Mouse (Mus musculus) cerebellum, postnatal 36 days (tissue): ENCODE data around the gene Ankrd1.

Experiments used
- DNase-seq, 2 experiments: peaks; one replicate each; pipeline ENCODE4 v3.0.0; 2021 to 2022; ENCODE audit warnings: mixed read lengths in 2 of 2

Gene Ankrd1

DNA sequence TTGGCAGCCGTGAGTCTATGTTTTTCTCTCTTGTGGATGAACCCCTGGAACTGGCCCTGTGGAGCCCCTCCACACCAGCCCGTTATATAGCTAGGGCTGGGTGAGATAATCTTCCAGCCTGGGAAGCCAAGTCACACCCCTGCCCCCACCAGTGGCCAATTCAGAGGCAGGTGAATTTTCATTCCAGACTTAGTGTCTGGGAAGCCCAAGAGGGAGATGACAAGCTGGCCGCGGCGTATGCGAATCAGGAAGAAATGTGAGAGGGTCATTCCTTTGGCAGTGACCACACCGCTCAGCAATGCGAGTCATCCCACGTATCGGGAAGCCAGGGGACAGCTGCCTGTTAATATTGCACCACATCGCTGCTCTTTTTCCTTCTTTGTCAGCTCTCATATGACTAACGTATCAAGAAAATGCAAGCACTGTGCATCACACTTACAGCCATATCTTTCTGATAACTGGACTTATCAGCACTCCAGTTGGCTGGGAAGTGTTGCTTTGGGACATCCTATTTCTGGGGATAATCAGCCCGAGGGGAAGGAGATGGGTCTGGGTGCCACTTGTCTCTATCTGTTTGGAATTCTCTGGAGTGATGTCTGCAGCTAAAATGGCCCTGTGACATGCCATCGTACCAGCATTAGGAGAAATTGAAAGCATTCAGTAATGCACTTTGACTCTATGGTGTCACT lies at the start of gene Ankrd1:
Ankrd1 (minus strand) TSS at position 317 of the 689 bp plus-strand sequence.
- no peak for DNase-seq

DNA sequence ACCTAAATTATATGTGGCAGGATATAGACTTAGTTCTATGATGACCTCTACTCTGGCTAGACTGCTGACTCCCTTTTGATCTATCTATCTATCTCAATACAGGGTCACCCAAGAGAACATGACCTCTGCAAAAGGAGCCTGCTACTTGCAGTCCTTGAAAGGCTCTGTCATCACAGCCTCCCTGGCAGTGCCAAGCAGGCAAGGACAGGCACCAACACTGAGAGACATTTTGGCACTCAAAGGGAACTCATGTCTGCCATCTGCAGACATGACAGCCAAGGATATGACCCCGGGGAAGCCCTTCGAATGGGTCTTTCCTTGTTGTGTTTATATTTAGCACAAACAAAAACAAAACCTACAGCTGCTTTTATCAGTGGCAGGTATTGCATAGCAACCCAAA lies 49.2 kb upstream of the Ankrd1 start:
- DNase-seq, result no peak

DNA sequence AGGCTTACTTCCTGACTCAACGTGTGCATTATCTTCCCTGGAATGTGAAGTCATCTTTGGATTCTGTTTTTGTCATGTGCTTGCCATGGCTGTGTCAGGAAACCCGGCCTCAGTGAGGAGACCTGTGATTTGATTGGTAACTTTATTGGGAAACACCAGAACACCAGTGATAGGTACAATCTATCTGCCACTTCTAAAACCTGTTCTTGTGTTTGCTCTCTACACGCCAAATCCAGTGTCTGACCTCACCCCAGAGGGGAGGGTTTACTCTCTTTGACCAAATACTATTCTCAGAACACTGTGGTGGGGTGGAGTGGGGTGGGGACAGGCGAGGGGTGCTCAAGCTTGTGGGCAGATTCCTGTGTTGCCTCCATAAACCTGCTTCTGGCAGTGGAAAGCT lies 48.2 kb upstream of the Ankrd1 start:
- DNase-seq, result no peak

DNA sequence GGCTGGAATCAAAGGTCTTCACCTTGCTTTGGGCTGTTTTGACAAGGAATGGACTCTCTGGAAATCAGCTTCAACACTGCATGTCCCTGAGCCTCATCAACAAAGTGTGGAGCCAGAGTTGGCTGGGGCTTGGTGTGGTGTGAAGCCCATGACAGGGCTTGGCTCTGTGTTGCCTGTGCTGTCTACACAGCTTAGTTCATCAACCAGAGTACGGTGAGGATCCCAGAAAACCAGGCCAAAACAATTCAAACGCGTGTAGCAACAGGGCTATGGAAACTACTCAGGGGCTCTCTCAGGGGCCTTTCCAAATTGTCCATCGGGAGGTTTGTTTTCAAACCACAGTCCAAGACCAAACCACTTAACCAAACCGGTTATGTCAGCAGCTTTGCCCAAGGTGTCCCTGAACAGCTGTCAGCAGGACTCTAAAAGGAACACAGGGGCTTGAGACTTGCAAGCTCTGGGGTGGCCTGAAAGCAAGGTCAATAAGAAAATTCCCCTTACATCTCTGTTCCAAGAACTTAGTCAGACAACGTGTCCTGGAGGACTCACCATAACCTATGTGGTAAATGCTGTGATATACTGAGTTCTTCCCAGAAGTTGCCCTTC lies 47.5 kb upstream of the Ankrd1 start:
- DNase-seq, result no peak

GRCm38 (mm10) chr19:36166401-36167160 lies 46.7 kb upstream of the Ankrd1 start:
- DNase-seq, result no peak

- no peak for DNase-seq
These were observed 45.5 kb upstream of the Ankrd1 start for GRCm38 (mm10) chr19:36165351-36165750.

DNA sequence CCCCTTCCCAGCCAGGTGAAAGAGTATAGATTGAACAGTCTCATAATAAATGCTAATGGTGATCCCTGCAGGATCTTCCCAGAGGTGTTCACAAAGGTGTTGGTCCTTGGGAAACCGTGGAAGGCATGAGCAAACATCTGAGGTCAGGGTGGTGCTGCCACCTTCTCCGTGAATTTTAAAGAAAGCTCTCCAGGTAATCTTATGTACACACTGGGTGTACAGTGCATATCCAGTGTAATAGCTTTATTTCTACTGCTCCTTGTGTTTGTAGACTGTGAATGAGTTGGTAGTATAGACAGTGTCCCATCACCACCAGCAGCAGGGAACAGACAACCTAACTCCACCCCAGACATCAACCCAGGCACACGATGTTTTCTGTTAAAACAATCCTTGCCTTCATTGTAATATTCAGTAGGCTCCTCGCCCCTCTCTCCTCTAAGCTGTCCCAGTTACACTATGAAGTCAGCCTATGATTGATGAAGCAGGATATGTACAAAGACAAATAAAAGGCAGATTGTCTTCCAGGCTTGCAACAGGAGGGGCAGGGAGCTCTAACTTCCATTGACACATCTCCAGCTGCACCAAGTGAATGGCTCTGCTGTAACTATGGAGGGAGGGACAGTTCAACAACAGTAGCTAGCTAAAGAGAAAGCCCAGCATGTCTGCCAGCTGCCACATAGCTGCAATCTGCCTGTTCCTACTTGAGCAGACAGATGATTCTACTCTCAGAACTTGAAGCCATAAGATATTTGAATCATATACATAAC lies 30.5 kb upstream of the Ankrd1 start:
- no peak for DNase-seq

GRCm38 (mm10) chr19:36148578-36148977 lies 28.7 kb upstream of the Ankrd1 start:
- no peak for DNase-seq

- DNase-seq, result no peak
These were observed 23.7 kb upstream of the Ankrd1 start for GRCm38 (mm10) chr19:36143571-36143970.

- no peak for DNase-seq
These were observed 13.8 kb upstream of the Ankrd1 start for GRCm38 (mm10) chr19:36133731-36134130.

GRCm38 (mm10) chr19:36133064-36133463 lies 13.2 kb upstream of the Ankrd1 start:
- DNase-seq, result no peak

GRCm38 (mm10) chr19:36131990-36132389 lies 12.1 kb upstream of the Ankrd1 start:
- DNase-seq, result no peak

- DNase-seq, result no peak
These were observed 10.3 kb upstream of the Ankrd1 start for GRCm38 (mm10) chr19:36130181-36130580.

- no peak for DNase-seq
These were observed 9.7 kb upstream of the Ankrd1 start for GRCm38 (mm10) chr19:36129643-36130042.

DNA sequence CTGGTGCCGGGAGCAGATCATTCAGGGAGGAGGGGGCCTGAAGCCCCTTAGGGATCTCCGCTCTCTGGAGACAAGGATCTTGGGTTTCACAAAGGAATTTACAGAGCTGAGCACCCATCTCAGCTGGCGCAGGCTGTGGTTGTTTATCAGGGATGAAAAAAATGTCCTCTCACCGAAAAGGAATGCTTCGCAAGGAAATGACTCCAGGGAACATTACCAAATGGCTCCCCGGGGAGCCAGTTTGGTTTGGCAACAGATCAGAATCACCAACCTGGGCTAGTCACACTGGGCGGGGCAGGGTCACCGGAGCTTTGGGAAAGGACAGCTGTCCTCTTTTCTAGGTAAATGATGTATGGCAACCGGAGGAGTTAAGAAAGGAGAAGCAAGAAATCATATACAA lies 9.3 kb upstream of the Ankrd1 start:
- no peak for DNase-seq

- no peak for DNase-seq
These were observed 8.5 kb upstream of the Ankrd1 start for GRCm38 (mm10) chr19:36128440-36128839.

DNA sequence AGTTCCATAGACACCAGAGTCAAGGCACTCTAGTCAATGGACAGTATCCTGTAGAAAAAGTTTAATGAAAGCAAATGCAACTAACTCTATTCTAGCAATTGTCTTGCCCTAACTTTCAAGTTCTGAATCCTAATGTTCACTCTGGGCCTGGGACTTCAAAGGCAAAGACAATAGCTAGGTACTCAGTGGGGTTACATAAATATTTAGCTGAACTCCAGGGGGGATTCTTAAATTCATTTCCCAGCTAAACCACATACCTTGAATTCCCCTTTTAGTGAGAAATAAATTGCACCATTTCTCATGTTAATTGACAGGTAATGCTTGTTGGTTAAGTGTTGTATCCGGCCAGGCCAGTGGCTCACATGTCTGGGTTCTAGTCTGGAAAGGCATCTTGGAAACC lies 4.3 kb upstream of the Ankrd1 start:
- no peak for DNase-seq

DNA sequence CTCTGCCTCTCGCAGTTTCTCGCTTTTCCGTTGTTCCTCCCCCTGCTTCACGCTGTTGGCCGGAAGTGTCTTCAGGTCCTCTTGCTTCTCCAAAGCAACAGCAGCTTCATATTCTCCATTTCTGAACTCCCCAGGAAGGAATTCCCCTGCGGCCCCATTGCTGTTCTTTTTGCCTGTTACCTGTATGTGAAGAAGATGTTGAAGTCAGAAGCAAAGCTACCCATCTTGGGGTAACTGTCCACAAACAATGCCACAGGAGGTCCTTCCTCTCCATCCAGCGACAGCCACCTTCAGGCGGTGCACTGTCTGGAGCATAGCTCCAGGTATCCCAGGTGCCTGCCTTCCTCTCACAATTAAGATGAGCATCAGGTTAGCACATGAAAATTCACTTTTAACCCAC lies 680 bp downstream of the Ankrd1 start:
- DNase-seq, result no peak

GRCm38 (mm10) chr19:36116185-36116584 lies 3.7 kb downstream of the Ankrd1 start:
- no peak for DNase-seq

DNA sequence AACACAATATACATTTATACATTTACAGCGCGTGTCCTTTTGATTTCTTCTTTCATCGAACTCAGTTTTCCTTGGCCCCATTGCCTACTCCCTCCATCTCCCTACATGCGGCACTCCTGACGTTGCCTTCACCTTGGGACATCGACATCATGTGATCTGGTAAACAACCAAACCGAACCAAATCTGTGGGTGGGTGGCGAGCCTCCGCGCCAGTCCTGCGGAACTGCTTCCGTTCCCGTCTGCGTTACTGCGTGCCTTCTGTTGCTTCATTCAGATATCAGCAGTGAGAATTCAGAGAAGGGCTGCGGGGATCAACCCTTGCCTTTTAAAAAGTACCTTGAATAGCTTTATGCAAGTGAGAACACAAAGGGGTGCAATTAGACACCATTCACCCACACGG lies 7.9 kb downstream of the Ankrd1 start:
- DNase-seq, result no peak

DNA sequence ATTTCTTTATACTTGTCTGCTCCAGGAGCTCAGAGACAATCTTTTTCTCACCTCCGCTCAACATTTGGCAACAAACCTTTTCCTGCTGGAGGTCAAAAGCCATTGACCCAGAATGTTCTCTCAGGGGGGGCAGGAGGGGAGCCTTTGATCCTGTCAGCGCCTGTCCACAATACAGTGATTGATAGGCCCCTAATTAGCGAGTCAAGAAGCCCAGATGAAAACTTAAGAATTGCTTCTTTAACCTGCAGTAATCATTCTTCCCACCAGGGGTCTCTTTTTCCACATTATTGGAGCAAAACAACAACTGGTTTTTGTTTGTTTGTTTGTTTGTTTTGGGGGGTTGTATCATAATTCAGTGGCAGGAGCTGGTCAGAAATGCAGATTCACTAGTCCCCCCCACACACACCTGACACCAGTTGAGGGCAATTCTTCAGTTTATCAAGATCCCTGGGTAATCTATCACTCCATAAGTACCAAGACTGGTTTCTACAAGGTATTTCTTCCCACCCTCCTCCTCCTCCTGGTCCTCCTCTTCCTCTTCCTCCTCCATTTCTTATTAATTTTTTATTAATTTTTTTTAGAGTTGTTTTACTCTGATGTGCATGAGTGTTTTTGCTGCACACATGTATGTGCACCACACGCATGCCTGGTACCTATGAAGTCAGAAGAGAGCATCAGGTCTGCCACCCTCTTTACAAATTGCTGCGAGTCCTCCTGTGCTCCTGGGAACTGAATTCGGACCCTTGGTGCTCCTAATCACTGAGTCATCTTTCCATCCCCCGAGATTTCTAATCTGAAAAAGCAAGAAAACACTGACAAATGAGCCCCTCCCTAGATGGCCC lies 8.6 kb downstream of the Ankrd1 start:
- peak in 1 of 2 experiments; percentile 6 for DNase-seq

GRCm38 (mm10) chr19:36110465-36110864 lies 9.4 kb downstream of the Ankrd1 start:
- no peak for DNase-seq
